Mouse (Mus musculus) NIH3T3 (cell line): ENCODE measurements at regions not wholly inside any gene's neighbourhood (a gene's known extent, or its start where the extent isn't known, plus 50 kb on each side); places are given as distances from the start of the nearest gene placed in this dataset.

Experiments used
- DNase-seq: peaks from one replicate; pipeline ENCODE4 v3.0.0-alpha.2; 2012; ENCODE audit warnings: low read depth

GRCm38 (mm10) chr3:82781464-82781863 is 94.8 kb downstream of the Rbm46 start:
- DNase-seq, result no peak

- DNase-seq, result no peak
Observed at GRCm38 (mm10) chr3:82770512-82771270, 105.6 kb downstream of the Rbm46 start.

- no peak for DNase-seq
Observed at GRCm38 (mm10) chr3:82767484-82767883, 108.8 kb downstream of the Rbm46 start.

GRCm38 (mm10) chr3:82759946-82760345 is 116.3 kb downstream of the Rbm46 start:
- DNase-seq, result no peak

GRCm38 (mm10) chr3:82758967-82759366 is 117.3 kb downstream of the Rbm46 start:
- DNase-seq, result no peak

GRCm38 (mm10) chr3:82725546-82725945 is 150.7 kb downstream of the Rbm46 start:
- DNase-seq, result peak; percentile 66

GRCm38 (mm10) chr3:82707628-82708027 is 159.7 kb upstream of the Npy2r start:
- peak; percentile 2 for DNase-seq

- DNase-seq, result peak; percentile 2
Observed at GRCm38 (mm10) chr3:82692131-82692530, 144.2 kb upstream of the Npy2r start.

- DNase-seq, result no peak
Observed at GRCm38 (mm10) chr3:82656159-82656874, 108.4 kb upstream of the Npy2r start.

GRCm38 (mm10) chr3:82652346-82652745 is 104.5 kb upstream of the Npy2r start:
- DNase-seq, result no peak

GRCm38 (mm10) chr3:82640052-82640451 is 92.2 kb upstream of the Npy2r start:
- DNase-seq, result no peak

GRCm38 (mm10) chr3:82636666-82637065 is 88.8 kb upstream of the Npy2r start:
- no peak for DNase-seq

GRCm38 (mm10) chr3:82620418-82621003 is 72.6 kb upstream of the Npy2r start:
- DNase-seq, result no peak

GRCm38 (mm10) chr3:82619371-82619770 is 71.5 kb upstream of the Npy2r start:
- no peak for DNase-seq

- no peak for DNase-seq
Observed at GRCm38 (mm10) chr3:82601880-82602279, 54.0 kb upstream of the Npy2r start.

- peak; percentile 7 for DNase-seq
Observed at GRCm38 (mm10) chr3:82598656-82599055, 50.8 kb upstream of the Npy2r start.
